Mouse (Mus musculus) frontal cortex, adult (tissue): ENCODE data around the gene 9130204L05Rik.

Experiments used
- ATAC-seq: cut with Nextera tagmentation; 2 replicates; pipeline ENCODE4 v1.9.2; 2017; ENCODE audit warnings: mild to moderate bottlenecking, moderate library complexity, mixed read lengths; ENCODE audit not compliant: low TSS enrichment

Gene 9130204L05Rik

GRCm38 (mm10) chr3:91090703-91091102, at the start of gene 9130204L05Rik:
Gene 9130204L05Rik (minus strand): TSS chr3:91090803.
- no peak for ATAC-seq

- no peak for ATAC-seq
These were observed 18.1 kb upstream of the 9130204L05Rik start for GRCm38 (mm10) chr3:91108696-91109095.

GRCm38 (mm10) chr3:91059211-91059610, 31.4 kb downstream of the 9130204L05Rik start:
- no peak for ATAC-seq

- no peak for ATAC-seq
These were observed 37.9 kb downstream of the 9130204L05Rik start for GRCm38 (mm10) chr3:91052654-91053053.
